Mouse (Mus musculus) intestine, embryonic 14.5 days (tissue): ENCODE data around the gene Zfp422. TPM values are rescaled to one million over a fixed set of nuclear protein-coding genes. Genes with fewer than 3 reads are reported as not detected.

Experiments
- ATAC-seq: fragments of 200-750 bp; cut with Nextera tagmentation; replicated peaks from 2 replicates; pipeline ENCODE4 v1.8.0; 2017; ENCODE audit warnings: low read depth, moderate number of reproducible peaks, moderate TSS enrichment, moderate library complexity; ENCODE audit not compliant: low FRiP score, low TSS enrichment
- DNase-seq: peaks from one replicate; pipeline ENCODE4 v3.0.0-alpha.2; 2018; ENCODE audit warnings: low spot score
- H3K27ac ChIP-seq: fragments of 300-500 bp; sonication (generic); 2 replicates; pipeline ENCODE4 v1.5.1; 2014; ENCODE audit warnings: low read depth, mild to moderate bottlenecking, control low read depth
- H3K27me3 ChIP-seq: fragments of 300-500 bp; sonication (generic); replicated peaks from 2 replicates; pipeline ENCODE4 v1.6.1; 2014; ENCODE audit warnings: low read length, control low read depth; ENCODE audit not compliant: control insufficient read depth, insufficient read depth
- H3K36me3 ChIP-seq: fragments of 300-500 bp; sonication (generic); 2 replicates; pipeline ENCODE4 v1.6.1; 2014; ENCODE audit warnings: low read length, control low read depth; ENCODE audit not compliant: control insufficient read depth, insufficient read depth
- H3K4me1 ChIP-seq: fragments of 300-500 bp; sonication (generic); replicated peaks from 2 replicates; pipeline ENCODE4 v1.6.1; 2014; ENCODE audit warnings: low read length, control low read depth, mixed read lengths; ENCODE audit not compliant: control insufficient read depth, insufficient read depth
- H3K4me2 ChIP-seq: fragments of 300-500 bp; sonication (generic); 2 replicates; pipeline ENCODE4 v1.6.1; 2014; ENCODE audit warnings: low read length
- H3K4me3 ChIP-seq: fragments of 300-500 bp; sonication (generic); 2 replicates; pipeline ENCODE4 v1.5.1; 2014; ENCODE audit warnings: low read depth, low read length, control low read depth, mixed read lengths
- H3K9ac ChIP-seq: fragments of 300-500 bp; sonication (generic); 2 replicates; pipeline ENCODE4 v1.6.1; 2014; ENCODE audit warnings: mild to moderate bottlenecking, low read length
- H3K9me3 ChIP-seq: fragments of 300-500 bp; sonication (generic); 2 replicates; pipeline ENCODE4 v1.6.1; 2016; ENCODE audit warnings: low read length, control low read depth; ENCODE audit not compliant: control insufficient read depth
- WGBS: fragments of 180-500 bp; shearing (Covaris S2); extraction: QIAGEN DNeasy Blood & Tissue Kit; methylation state at CpG from one replicate; pipeline ENCODE4 v1.1.7; 2014; 5-methylcytosine and 5-hydroxymethylcytosine counted together
- polyA plus RNA-seq: library from polyadenylated mRNA; unstranded; fragments of >200 nt; fragmentation: Nextera tagmentation; extraction: Ambion mirVana; gene quantifications from 2 replicates; pipeline ENCODE4 v1.2.1, GENCODE M21; 2014

Gene Zfp422
- polyA plus RNA-seq, 1 experiment from 2014 or later, result 147 TPM

DNA sequence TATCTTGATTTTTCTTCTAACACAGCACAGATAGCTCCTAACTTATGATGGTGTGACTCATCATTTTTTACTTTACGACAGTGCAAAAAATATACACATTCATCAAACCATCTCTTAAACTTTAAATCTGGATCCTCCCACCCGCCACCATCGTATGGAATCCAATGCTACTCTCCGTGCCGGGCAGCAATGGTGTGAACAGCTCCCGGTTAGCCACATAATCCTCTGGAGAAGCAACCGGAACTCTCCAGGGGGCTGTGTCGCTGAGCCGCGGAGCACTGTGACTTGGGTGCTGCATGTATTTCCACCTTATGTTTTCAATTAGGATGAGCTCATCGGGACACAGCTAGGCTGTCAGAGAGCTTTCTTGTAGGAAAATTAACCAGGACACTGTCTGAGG is 14.1 kb upstream of the Zfp422 start:
- 79% methylated on average over 11 of the region's 11 CpGs for WGBS
- no peak for ATAC-seq

GRCm38 (mm10) chr6:116639663-116640062 is 10.9 kb upstream of the Zfp422 start:
- no peaks in the 10 kb centered on the region for H3K4me1 ChIP-seq
- H3K36me3 ChIP-seq, result no peaks in the 10 kb centered on the region
- H3K4me2 ChIP-seq, result no peak overlapping the region

More for the DNA sequence above, 14.1 kb upstream of the Zfp422 start:
- Histone ChIP-seq H3K27ac (no peak overlapping the region), H3K9ac (no peak overlapping the region), H3K4me3 (no peak overlapping the region), H3K4me2 (no peak overlapping the region), H3K4me1 (no peaks in the 10 kb centered on the region), H3K27me3 (no peaks in the 10 kb centered on the region), H3K9me3 (no peaks in the 10 kb centered on the region), H3K36me3 (no peaks in the 10 kb centered on the region; the same call in 1 of the 2 replicates)
- no peak for DNase-seq

DNA sequence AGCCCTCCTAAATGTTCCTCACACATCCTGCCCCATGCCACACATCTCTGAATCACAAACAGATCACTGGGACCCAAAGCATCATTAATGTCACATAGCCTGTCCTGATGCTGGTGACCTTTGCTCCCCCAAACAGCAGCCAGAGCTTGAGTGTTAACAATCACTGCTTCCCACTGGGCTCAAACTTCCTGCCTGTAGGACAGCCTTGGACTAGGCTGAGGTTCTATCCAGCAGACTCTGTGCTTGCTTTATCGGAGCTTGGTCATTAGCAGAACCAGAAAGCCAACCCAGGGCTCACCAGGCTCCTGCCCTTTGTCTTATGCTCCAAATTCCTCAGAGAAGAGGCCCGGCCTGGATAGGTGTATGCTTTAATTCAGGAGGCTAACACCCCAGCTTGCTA is 10.1 kb upstream of the Zfp422 start:
- Histone ChIP-seq H3K27ac (no peak overlapping the region), H3K27me3 (no peaks in the 10 kb centered on the region), H3K36me3 (no peaks in the 10 kb centered on the region), H3K9ac (no peak overlapping the region), H3K9me3 (no peaks in the 10 kb centered on the region), H3K4me3 (no peak overlapping the region), H3K4me1 (no peaks in the 10 kb centered on the region), H3K4me2 (no peak overlapping the region)
- ATAC-seq (no peak), DNase-seq (no peak)
- 81% methylated on average over 2 of the region's 2 CpGs for WGBS

More at GRCm38 (mm10) chr6:116639663-116640062, 10.9 kb upstream of the Zfp422 start:
- no peak overlapping the region for H3K9ac ChIP-seq
- ATAC-seq (no peak), DNase-seq (no peak)
- H3K27me3 ChIP-seq, result no peaks in the 10 kb centered on the region
- no peaks in the 10 kb centered on the region for H3K9me3 ChIP-seq
- no peak overlapping the region for H3K4me3 ChIP-seq
- H3K27ac ChIP-seq, result no peak overlapping the region
- WGBS, result 74% methylated on average over 2 of the region's 2 CpGs

- no peaks in the 10 kb centered on the region for H3K27me3 ChIP-seq
Observed at GRCm38 (mm10) chr6:116637496-116637895, 8.7 kb upstream of the Zfp422 start.

DNA sequence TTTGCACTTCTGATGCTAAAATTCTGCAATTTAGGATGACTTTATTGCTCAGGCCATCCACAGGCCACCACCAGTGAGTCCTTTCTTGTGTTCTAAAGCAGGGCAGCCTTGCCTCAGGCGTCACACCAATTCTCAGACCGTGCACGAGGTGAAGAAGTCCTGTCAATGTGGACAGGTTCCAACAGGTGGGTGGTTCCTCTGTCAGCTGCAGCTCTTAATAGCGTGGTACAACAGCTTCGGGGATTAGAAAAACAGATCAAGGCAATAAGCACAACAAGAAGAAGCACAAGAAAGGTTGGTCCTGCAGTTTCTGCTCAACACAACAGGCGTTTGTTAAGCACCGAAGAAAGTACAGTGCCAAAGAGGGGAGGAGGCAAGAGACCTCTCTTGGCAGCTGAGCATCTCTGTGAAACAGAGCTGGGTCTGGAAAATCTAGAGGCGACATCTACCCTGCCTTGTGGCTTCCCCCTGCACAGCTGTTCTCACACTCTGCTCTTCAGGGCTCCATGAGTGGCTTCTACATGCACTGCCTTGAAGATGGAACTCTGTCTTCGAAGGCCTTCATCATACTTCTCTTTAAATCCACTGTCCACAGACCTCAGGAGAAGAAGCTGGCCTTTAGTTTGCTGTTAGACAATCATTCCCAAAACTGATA is 7.9 kb upstream of the Zfp422 start:
- Histone ChIP-seq H3K4me3 (no peak overlapping the region), H3K9ac (no peak overlapping the region), H3K4me1 (no peaks in the 10 kb centered on the region), H3K27ac (no peak overlapping the region), H3K36me3 (no peaks in the 10 kb centered on the region), H3K27me3 (no peaks in the 10 kb centered on the region), H3K9me3 (no peaks in the 10 kb centered on the region), H3K4me2 (no peak overlapping the region)
- 78% methylated on average over 9 of the region's 9 CpGs for WGBS
- DNase-seq, result no peak
- no peak for ATAC-seq

More at GRCm38 (mm10) chr6:116637496-116637895, 8.7 kb upstream of the Zfp422 start:
- no peak for DNase-seq
- Histone ChIP-seq H3K4me1 (no peaks in the 10 kb centered on the region), H3K4me3 (no peak overlapping the region), H3K9ac (no peak overlapping the region), H3K9me3 (no peaks in the 10 kb centered on the region), H3K36me3 (no peaks in the 10 kb centered on the region), H3K4me2 (no peak overlapping the region), H3K27ac (no peak overlapping the region)
- no peak for ATAC-seq
- WGBS, result 88% methylated on average over 5 of the region's 5 CpGs

DNA sequence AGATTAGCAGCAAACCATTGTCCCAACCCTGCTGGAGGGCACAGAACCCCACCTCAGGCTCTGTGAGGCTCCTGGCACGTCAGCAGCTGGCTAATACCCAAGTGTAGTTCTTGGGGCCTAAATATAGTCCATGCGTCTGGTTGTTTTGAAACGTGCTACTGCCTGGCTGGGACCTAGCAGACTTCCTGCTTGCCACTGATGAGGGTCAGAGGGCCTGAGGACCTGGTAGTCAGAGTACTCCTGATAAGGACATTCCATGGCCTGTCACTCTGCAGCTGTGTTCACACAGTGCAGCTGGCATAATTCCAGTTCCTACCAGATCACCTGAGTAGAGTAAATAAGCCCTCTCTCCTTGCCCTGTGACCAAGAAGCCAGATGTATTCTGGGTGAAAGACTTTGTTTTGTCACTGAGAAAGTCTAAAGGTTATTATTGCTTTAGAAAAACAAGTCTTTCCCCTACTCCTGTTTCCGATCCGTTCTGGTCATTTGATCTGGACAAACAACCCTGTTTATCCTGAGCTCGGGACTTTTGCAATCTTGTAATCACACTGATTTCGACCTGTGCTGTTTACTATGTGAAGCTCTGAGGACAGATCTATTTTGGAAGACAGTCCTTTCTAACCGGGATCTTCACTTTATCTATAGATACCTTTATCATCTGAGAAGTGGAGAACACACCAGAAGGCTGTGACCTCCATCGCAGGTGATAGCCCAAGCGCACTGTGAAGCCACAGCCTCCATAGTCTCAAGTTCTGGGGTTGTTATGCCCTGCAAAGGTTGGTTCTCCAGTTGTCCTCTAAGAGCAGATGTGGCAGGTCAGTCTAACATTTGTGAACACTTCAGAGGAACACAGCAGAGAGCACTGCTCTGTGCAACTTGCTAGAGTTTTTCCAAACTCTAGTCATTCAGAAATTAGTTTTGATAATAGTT is 6.7 kb upstream of the Zfp422 start:
- DNase-seq (no peak), ATAC-seq (peak; percentile 75)
- H3K27me3 ChIP-seq, result no peaks in the 10 kb centered on the region
- WGBS, result 44% methylated on average over 10 of the region's 10 CpGs
- H3K36me3 ChIP-seq, result no peaks in the 10 kb centered on the region
- H3K4me3 ChIP-seq, result no peak overlapping the region
- H3K9ac ChIP-seq, result no peak overlapping the region
- H3K27ac ChIP-seq, result peak overlapping the region; percentile 22
- H3K9me3 ChIP-seq, result no peaks in the 10 kb centered on the region
- no peak overlapping the region for H3K4me2 ChIP-seq
- H3K4me1 ChIP-seq, result no peaks in the 10 kb centered on the region

DNA sequence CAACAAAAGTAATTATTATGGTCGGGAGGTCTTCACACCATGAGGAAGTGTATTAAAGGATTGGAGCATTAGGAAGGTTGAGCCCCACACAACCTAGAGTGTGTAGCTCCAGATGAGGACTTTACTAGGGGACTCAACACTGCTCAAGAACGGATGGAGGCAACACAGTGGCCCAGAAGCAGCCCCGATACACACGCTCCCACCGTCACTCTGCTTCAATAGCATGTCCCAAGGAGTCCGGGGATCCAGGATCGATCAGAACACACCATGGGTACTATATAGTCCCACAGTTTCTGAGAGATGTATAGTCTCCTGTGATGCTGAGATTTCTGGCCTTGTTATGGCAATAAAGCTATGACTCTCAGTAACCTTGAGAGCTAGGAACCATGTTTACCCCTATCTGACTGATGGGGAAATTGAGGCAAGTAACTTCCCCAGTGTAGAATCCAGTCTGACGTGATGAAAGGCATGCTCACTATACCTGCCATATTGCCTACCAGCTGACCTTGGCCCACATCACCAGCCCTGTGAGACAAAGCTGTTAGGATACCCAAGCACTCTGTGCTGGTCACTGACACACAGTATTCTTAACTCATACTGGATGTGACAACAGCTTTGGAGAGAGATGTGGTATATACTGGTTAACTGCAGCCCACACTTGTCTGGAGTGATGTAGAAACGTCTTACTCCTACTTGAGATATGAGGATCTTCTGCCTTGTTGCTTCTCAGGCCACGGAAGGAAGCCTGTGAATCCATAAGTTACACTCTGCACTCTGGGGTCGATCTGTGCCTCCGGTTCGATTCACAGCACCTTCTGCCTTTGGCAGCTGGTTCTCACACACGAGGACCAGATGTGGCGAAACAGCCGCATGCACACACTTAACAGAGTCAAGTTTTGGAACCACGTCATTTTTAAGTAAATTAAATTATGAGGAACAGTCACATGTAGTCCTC is 5.2 kb upstream of the Zfp422 start:
- Histone ChIP-seq H3K4me2 (no peak overlapping the region), H3K4me1 (0 out of 2 replicates have a peak, but pooled peaks cover 3% of the 10 kb centered on the region), H3K27me3 (no peaks in the 10 kb centered on the region), H3K9me3 (no peaks in the 10 kb centered on the region), H3K36me3 (no peaks in the 10 kb centered on the region), H3K27ac (no peak overlapping the region), H3K4me3 (no peak overlapping the region), H3K9ac (no peak overlapping the region)
- no peak for ATAC-seq
- 93% methylated on average over 17 of the region's 17 CpGs for WGBS
- DNase-seq, result no peak

GRCm38 (mm10) chr6:116632129-116632528 is 3.3 kb upstream of the Zfp422 start:
- Histone ChIP-seq H3K4me3 (no peak overlapping the region), H3K9ac (no peak overlapping the region), H3K4me1 (peaks cover 6% of the 10 kb centered on the region; the same call in 1 of the 2 replicates), H3K4me2 (no peak overlapping the region), H3K36me3 (0 out of 2 replicates have a peak, but pooled peaks cover under 1% of the 10 kb centered on the region), H3K27me3 (no peaks in the 10 kb centered on the region), H3K27ac (no peak overlapping the region), H3K9me3 (no peaks in the 10 kb centered on the region)
- 48% methylated on average over 1 of the region's 1 CpGs for WGBS
- DNase-seq (peak; percentile 74), ATAC-seq (no peak)
